Mouse (Mus musculus): ENCODE results near the gene Gm49337. TPM values are rescaled to one million over a fixed set of nuclear protein-coding genes. Genes with fewer than 3 reads are reported as not detected.
"Not testable (repeated sequence)": the region's sequence is repeated elsewhere in the genome, so short reads cannot be mapped to it uniquely, and the experiment has no call there.

Gene Gm49337
- total and polyA plus RNA-seq, 3 experiments = not detected

DNA sequence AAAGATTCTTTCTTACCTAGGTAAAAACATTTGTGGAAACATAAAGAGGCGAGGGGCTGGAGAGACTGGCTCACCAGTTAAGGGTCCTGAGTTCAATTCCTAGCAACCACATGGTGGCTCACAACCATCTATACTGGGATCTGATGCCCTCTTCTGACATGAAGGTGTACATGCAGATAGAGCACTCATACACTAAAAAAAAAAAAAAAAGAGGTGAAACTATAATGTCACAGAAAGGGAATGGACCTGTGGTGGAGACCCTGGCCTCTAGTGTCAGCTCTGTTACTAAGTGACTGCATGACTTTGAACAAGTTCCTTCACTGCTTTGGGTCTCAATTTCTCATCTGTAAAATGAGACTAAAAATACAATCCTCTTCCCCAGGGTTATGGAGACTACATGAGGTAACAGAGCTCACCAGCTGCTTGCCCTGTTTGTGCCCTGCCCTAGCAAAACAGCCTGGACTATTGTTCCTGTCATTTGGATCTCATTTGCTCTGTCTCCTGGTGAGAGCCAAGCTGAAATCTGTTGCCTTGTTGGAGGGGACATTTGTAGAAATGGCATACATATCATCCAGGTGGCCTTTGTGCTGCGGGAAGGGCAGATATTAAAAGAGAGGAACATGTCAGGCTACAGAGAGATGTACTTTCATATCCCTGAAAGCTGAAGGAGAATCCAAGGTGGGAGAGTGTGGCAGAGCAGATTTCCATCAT is 42.9 kb downstream of the Gm49337 start:
- Histone ChIP-seq H3K27me3 (ENCODE audit: control insufficient read depth in 1 of 2, insufficient read depth in 2 of 2, low read length in 2 of 2) (no peaks in the 10 kb centered on the region), H3K4me1 (ENCODE audit: control insufficient read depth in 1 of 2, insufficient read depth in 2 of 2, low read length in 2 of 2) (peaks cover 7 to 8% of the 10 kb centered on the region in 2 experiments)

DNA sequence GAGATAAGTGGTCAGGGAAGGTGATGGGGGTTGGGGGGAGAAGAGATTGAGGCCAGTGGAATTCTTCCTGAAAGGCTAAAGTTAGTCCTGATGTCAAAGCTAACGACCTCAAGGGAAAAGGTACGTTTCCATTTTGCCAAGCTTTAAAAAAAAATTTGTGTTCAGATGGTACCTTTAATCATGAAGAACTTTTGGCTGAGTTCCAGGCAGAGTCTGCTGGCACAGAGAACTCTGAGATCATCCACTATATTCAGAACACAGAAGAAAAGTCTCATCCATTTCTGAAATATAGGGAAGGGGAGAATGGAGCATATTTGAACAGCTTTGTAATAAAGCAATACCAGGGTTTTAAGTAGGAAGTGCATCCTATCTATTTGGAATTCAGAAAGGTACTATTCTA is 43.9 kb downstream of the Gm49337 start:
- H3K9ac ChIP-seq (ENCODE audit: control insufficient read depth, low read depth, low read length, poor library complexity, severe bottlenecking) = no peak overlapping the region

More for the DNA sequence above, 42.9 kb downstream of the Gm49337 start:
- no peak overlapping the region for H3K9ac ChIP-seq (ENCODE audit: control insufficient read depth, low read depth, low read length, poor library complexity, severe bottlenecking)
- H3K36me3 ChIP-seq (ENCODE audit: control insufficient read depth in 1 of 2, insufficient read depth in 2 of 2, low read length in 2 of 2) = peaks cover 0 to 16% of the 10 kb centered on the region in 2 experiments; a peak in 2 of 4 replicates
- DNase-seq (ENCODE audit: low read depth, low spot score) = no peak
- H3K27ac ChIP-seq (ENCODE audit: control insufficient read depth, low read depth, low read length) = no peak overlapping the region
- no peak overlapping the region for H3K4me3 ChIP-seq (ENCODE audit: control insufficient read depth in 1 of 2, insufficient read depth in 1 of 2, low read depth in 2 of 2, low read length in 2 of 2)
- H3K79me2 ChIP-seq (ENCODE audit: control insufficient read depth, insufficient read depth, low read length, poor library complexity) = peaks cover 4% of the 10 kb centered on the region; the same call in 1 of the 2 replicates
- H3K9me3 ChIP-seq (replicated peaks; ENCODE audit: insufficient read depth, low read length) = no peaks in the 10 kb centered on the region
- TF ChIP-seq MEF2A (IDR thresholded peaks at IDR 0.05; ENCODE audit: extremely low read depth, insufficient replicate concordance, low read depth, low read length, poor library complexity, severe bottlenecking) = no peak
- TF ChIP-seq MAX (IDR thresholded peaks at IDR 0.05; ENCODE audit: low read length) = no peak
- TF ChIP-seq MAZ (IDR thresholded peaks at IDR 0.05; ENCODE audit: low read depth, low read length) = no peak
- TF ChIP-seq CTCF (IDR thresholded peaks at IDR 0.05 in 2 of 3, conservative IDR thresholded peaks at IDR 0.05 in 1 of 3; ENCODE audit: control insufficient read depth in 1 of 3, insufficient read depth in 1 of 3, low read depth in 2 of 3, low read length in 3 of 3, poor library complexity in 1 of 3, severe bottlenecking in 1 of 3) = peak in 1 of 3 experiments; percentile 26; a peak in 1 of 6 replicates
- TF ChIP-seq CHD2 (IDR thresholded peaks at IDR 0.05; ENCODE audit: low read length) = no peak
- peak; percentile 14; the same call in 1 of the 2 replicates for TF ChIP-seq SMC3 (IDR thresholded peaks at IDR 0.05; ENCODE audit: low read depth, low read length)
- no peak for TF ChIP-seq USF1 (IDR thresholded peaks at IDR 0.05; ENCODE audit: low read depth, low read length)
- TF ChIP-seq ZNF384 (IDR thresholded peaks at IDR 0.05; ENCODE audit: low read depth, low read length) = peak; percentile 85
- no peak for TF ChIP-seq E2F4 (IDR thresholded peaks at IDR 0.05; ENCODE audit: borderline replicate concordance, low read depth, low read length)
- TF ChIP-seq POLR2AphosphoS5 (IDR thresholded peaks at IDR 0.05; ENCODE audit: borderline replicate concordance, low read depth, low read length) = no peak
- no peak for TF ChIP-seq RCOR1 (IDR thresholded peaks at IDR 0.05; ENCODE audit: low read depth, low read length)

DNA sequence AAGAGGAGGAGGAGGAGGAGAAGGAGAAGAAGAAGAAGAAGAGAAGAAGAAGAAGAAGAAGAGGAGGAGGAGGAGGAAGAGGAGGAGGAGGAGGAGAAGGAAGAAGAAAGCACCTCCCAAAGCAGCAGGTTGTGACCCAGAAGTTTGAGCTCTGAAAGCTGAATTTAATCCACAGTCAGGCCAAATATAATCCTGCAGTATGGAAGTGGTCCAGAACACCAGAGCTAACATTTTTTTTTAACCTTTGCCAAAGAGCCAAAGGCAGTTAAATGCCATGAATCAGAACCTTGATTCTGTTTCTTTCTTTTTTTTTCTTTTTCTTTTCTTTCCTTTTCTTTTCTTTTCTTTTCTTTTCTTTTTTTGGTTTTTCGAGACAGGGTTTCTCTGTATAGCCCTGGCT is 44.5 kb downstream of the Gm49337 start:
- H3K27ac ChIP-seq (ENCODE audit: control insufficient read depth, low read depth, low read length); DNase-seq (ENCODE audit: low read depth, low spot score); H3K79me2 ChIP-seq (ENCODE audit: control insufficient read depth, insufficient read depth, low read length, poor library complexity); H3K9ac ChIP-seq (ENCODE audit: control insufficient read depth, low read depth, low read length, poor library complexity, severe bottlenecking); H3K36me3 ChIP-seq (ENCODE audit: control insufficient read depth in 1 of 2, insufficient read depth in 2 of 2, low read length in 2 of 2); H3K4me1 ChIP-seq (ENCODE audit: control insufficient read depth in 1 of 2, insufficient read depth in 2 of 2, low read length in 2 of 2); H3K27me3 ChIP-seq (ENCODE audit: control insufficient read depth in 1 of 2, insufficient read depth in 2 of 2, low read length in 2 of 2); H3K9me3 ChIP-seq (replicated peaks; ENCODE audit: insufficient read depth, low read length); H3K4me3 ChIP-seq (ENCODE audit: control insufficient read depth in 1 of 2, insufficient read depth in 1 of 2, low read depth in 2 of 2, low read length in 2 of 2): not testable (repeated sequence)

More for the DNA sequence above, 43.9 kb downstream of the Gm49337 start:
- Histone ChIP-seq H3K27ac (ENCODE audit: control insufficient read depth, low read depth, low read length) (no peak overlapping the region), H3K36me3 (ENCODE audit: control insufficient read depth in 1 of 2, insufficient read depth in 2 of 2, low read length in 2 of 2) (peaks cover 0 to 13% of the 10 kb centered on the region in 2 experiments; a peak in 2 of 4 replicates), H3K27me3 (ENCODE audit: control insufficient read depth in 1 of 2, insufficient read depth in 2 of 2, low read length in 2 of 2) (no peaks in the 10 kb centered on the region), H3K9me3 (replicated peaks; ENCODE audit: insufficient read depth, low read length) (no peaks in the 10 kb centered on the region), H3K4me3 (ENCODE audit: control insufficient read depth in 1 of 2, insufficient read depth in 1 of 2, low read depth in 2 of 2, low read length in 2 of 2) (no peak overlapping the region), H3K4me1 (ENCODE audit: control insufficient read depth in 1 of 2, insufficient read depth in 2 of 2, low read length in 2 of 2) (peaks cover 7 to 8% of the 10 kb centered on the region in 2 experiments; a peak in 3 of 4 replicates), H3K79me2 (ENCODE audit: control insufficient read depth, insufficient read depth, low read length, poor library complexity) (peaks cover 4% of the 10 kb centered on the region; the same call in 1 of the 2 replicates)
- TF ChIP-seq ELF1 (IDR thresholded peaks at IDR 0.05; ENCODE audit: low read depth, low read length) (no peak), MAFK (IDR thresholded peaks at IDR 0.05; ENCODE audit: borderline replicate concordance, low read depth, low read length) (no peak), GATA1 (IDR thresholded peaks at IDR 0.05; ENCODE audit: low read depth, low read length) (no peak), ZKSCAN1 (IDR thresholded peaks at IDR 0.05; ENCODE audit: low read depth, low read length) (no peak), MYC (IDR thresholded peaks at IDR 0.05; ENCODE audit: low read depth, low read length) (no peak), ZC3H11A (IDR thresholded peaks at IDR 0.05; ENCODE audit: low read depth, low read length) (no peak), USF1 (IDR thresholded peaks at IDR 0.05; ENCODE audit: low read depth, low read length) (no peak), UBTF (IDR thresholded peaks at IDR 0.05; ENCODE audit: borderline replicate concordance, insufficient read depth, low read depth, low read length) (no peak), KAT2A (conservative IDR thresholded peaks at IDR 0.05; ENCODE audit: low read depth, low read length) (no peak), POLR2AphosphoS2 (IDR thresholded peaks at IDR 0.05; ENCODE audit: low read length) (no peak), GABPA (IDR thresholded peaks at IDR 0.05; ENCODE audit: low read depth, low read length) (no peak)
- peak; percentile 30 for DNase-seq (ENCODE audit: low read depth, low spot score)
